Mouse (Mus musculus) cortical plate, adult 2 months (tissue): ENCODE data around the gene Slc25a35.

Source experiments
- CTCF ChIP-seq: fragments of 200-500 bp; IDR thresholded peaks from 2 replicates; pipeline ENCODE4 v1.5.1; 2011; ENCODE audit warnings: mild to moderate bottlenecking, control low read depth, low read length; ENCODE audit not compliant: insufficient read depth; ENCODE audit errors: extremely low read depth
- POLR2A ChIP-seq: fragments of 200-500 bp; IDR thresholded peaks from 2 replicates; pipeline ENCODE4 v1.6.1; 2011; ENCODE audit warnings: mild to moderate bottlenecking, low read length, control low read depth; ENCODE audit not compliant: insufficient read depth; ENCODE audit errors: extremely low read depth

- TF ChIP-seq POLR2A (no peak), CTCF (no peak)
These were observed 27.4 kb upstream of the Slc25a35 start for GRCm38 (mm10) chr11:68940516-68940915.
